ENCODE assay signal across 8 mouse cellular contexts in genomic region chr10:21668976-21669375, GRCm38 (mm10).
DNase-seq lines count a peak whose midpoint lies in the region; ATAC-seq lines count a peak whose summit lies in the region.

No protein-coding gene starts in this region.

- ATAC-seq in hindbrain, embryonic 12.5 days (ENCODE audit: low FRiP score): no peak
- ATAC-seq in heart, embryonic 11.5 days (replicated peaks; ENCODE audit: insufficient number of reproducible peaks, low FRiP score, low TSS enrichment): no peak

- no peak overlapping the region for H3K4me3 ChIP-seq in hindbrain, embryonic 10.5 days
- H3K4me3 ChIP-seq in hindbrain, embryonic 12.5 days: no peak overlapping the region
- no peak overlapping the region for H3K4me3 ChIP-seq in heart, embryonic 11.5 days (ENCODE audit: low read depth, low read length)

- no peak overlapping the region for H3K4me2 ChIP-seq in hindbrain, embryonic 12.5 days (replicated peaks)
- peak overlapping the region; percentile 27; the same call in 1 of the 2 replicates for H3K4me2 ChIP-seq in heart, embryonic 11.5 days

- H3K27me3 ChIP-seq in hindbrain, embryonic 10.5 days (ENCODE audit: insufficient read depth, poor library complexity, severe bottlenecking): no peaks in the 10 kb centered on the region
- no peaks in the 10 kb centered on the region for H3K27me3 ChIP-seq in hindbrain, embryonic 12.5 days
- H3K27me3 ChIP-seq in heart, embryonic 11.5 days (ENCODE audit: control insufficient read depth, insufficient read depth, low read length): no peaks in the 10 kb centered on the region

- no peak overlapping the region for H3K9ac ChIP-seq in hindbrain, embryonic 12.5 days
- H3K9ac ChIP-seq in heart, embryonic 11.5 days (ENCODE audit: low read depth, low read length): no peak overlapping the region

- H3K9me3 ChIP-seq in hindbrain, embryonic 10.5 days: no peaks in the 10 kb centered on the region
- no peaks in the 10 kb centered on the region for H3K9me3 ChIP-seq in hindbrain, embryonic 12.5 days (replicated peaks)
- H3K9me3 ChIP-seq in heart, embryonic 11.5 days (replicated peaks; ENCODE audit: control insufficient read depth, low read length): no peaks in the 10 kb centered on the region

- WGBS in hindbrain, embryonic 10.5 days: 47% methylated on average over 17 of the region's 17 CpGs
- 50% methylated on average over 17 of the region's 17 CpGs for WGBS in hindbrain, embryonic 12.5 days
- WGBS in heart, embryonic 11.5 days (ENCODE audit: insufficient replicate concordance): 38% methylated on average over 17 of the region's 17 CpGs

- no peaks in the 10 kb centered on the region for H3K36me3 ChIP-seq in hindbrain, embryonic 10.5 days
- no peaks in the 10 kb centered on the region for H3K36me3 ChIP-seq in hindbrain, embryonic 12.5 days
- H3K36me3 ChIP-seq in heart, embryonic 11.5 days (ENCODE audit: control insufficient read depth, insufficient read depth, low read length): no peaks in the 10 kb centered on the region

- no peaks in the 10 kb centered on the region for H3K4me1 ChIP-seq in hindbrain, embryonic 10.5 days (replicated peaks)
- 0 out of 2 replicates have a peak, but pooled peaks cover 3% of the 10 kb centered on the region for H3K4me1 ChIP-seq in hindbrain, embryonic 12.5 days
- H3K4me1 ChIP-seq in heart, embryonic 11.5 days (ENCODE audit: control insufficient read depth, insufficient read depth, low read length): no peaks in the 10 kb centered on the region; the same call in 1 of the 2 replicates

- peak; percentile 45 for DNase-seq in hindbrain, embryonic 10.5 days (ENCODE audit: low spot score)
- DNase-seq in kidney, postnatal 10 days: peak; percentile 78
- peak; percentile 28 for DNase-seq in neural tube, embryonic 10.5 days (ENCODE audit: extremely low spot score, low spot score)
- DNase-seq in cerebellum, adult 11 months: no peak
- DNase-seq in frontal cortex, adult 2 months (ENCODE audit: extremely low spot score in 1 of 2, low spot score in 1 of 2): no peak
- DNase-seq in spleen, postnatal 36 days (ENCODE audit: low spot score in 2 of 2): no peak

- H3K27ac ChIP-seq in hindbrain, embryonic 10.5 days: no peak overlapping the region
- H3K27ac ChIP-seq in hindbrain, embryonic 12.5 days: no peak overlapping the region
- H3K27ac ChIP-seq in heart, embryonic 11.5 days (ENCODE audit: low read depth, low read length): no peak overlapping the region

Comparison
In these comparisons a context has a peak if more than half of its experiments do, and no peak if none do; other contexts are left out.
1. DNase-seq: peak in hindbrain, embryonic 10.5 days (single experiment), kidney, postnatal 10 days (single experiment) and neural tube, embryonic 10.5 days (single experiment); none in cerebellum, adult 11 months (single experiment), frontal cortex, adult 2 months (0 of 2) and spleen, postnatal 36 days (0 of 2).